Mouse (Mus musculus): ENCODE measurements around the gene Cdkal1.

DNA sequence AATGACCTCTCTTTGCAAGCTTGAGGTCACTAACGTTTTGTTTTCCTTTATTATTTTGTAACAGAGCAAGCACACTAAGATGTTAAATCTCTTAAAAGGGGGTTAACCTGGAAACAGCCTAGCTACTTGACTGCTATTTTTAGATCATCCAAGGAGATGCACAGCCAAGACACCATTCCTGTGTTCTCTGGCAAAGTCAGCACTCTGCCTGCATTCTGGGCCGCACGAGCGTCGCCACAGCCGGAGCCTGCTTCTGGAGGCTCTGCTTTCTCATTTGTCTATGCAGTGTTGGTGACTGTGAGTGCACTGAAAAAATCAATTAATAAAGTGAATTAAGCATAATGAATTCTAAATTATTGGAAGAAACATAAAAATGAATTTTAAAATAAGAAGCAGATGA, 440.6 kb downstream of the Cdkal1 start:
- TF ChIP-seq CTCF (IDR thresholded peaks at IDR 0.05; ENCODE audit: low read depth, low read length) (no peak), POLR2A (IDR thresholded peaks at IDR 0.05; ENCODE audit: borderline replicate concordance, low read depth, low read length) (no peak)

Data from bone marrow macrophage, adult 2 months (primary cell).